Mouse (Mus musculus) E14TG2a.4 (cell line): Measurements from ENCODE around the gene Abtb2.

Experiments used
- H3K27me3 ChIP-seq: 2 replicates; pipeline ENCODE4 v1.6.1; 2014; ENCODE audit warnings: low read length, control low read depth; ENCODE audit not compliant: insufficient read depth
- H3K36me3 ChIP-seq: 2 replicates; pipeline ENCODE4 v1.6.1; 2014; ENCODE audit warnings: low read length, control low read depth; ENCODE audit not compliant: insufficient read depth
- H3K4me1 ChIP-seq: replicated peaks from 2 replicates; pipeline ENCODE4 v1.6.1; 2014; ENCODE audit warnings: low read depth, low read length, control low read depth
- H3K4me3 ChIP-seq: replicated peaks from 2 replicates; pipeline ENCODE4 v1.5.1; 2014; ENCODE audit warnings: mild to moderate bottlenecking, low read length
- H3K9me3 ChIP-seq: 2 replicates; pipeline ENCODE4 v1.6.1; 2014; ENCODE audit warnings: low read length, control low read depth
- CTCF ChIP-seq: conservative IDR thresholded peaks from 2 replicates; pipeline ENCODE4 v1.5.1; 2014; ENCODE audit warnings: low read length
- NANOG ChIP-seq: IDR thresholded peaks from 2 replicates; pipeline ENCODE4 v1.6.1; 2014; ENCODE audit warnings: borderline replicate concordance, low read length, mixed read lengths
- POU5F1 ChIP-seq: IDR thresholded peaks from 2 replicates; pipeline ENCODE4 v1.6.1; 2014; ENCODE audit warnings: low read length, borderline replicate concordance

The Abtb2 gene

GRCm38 (mm10) chr2:103613865-103614264 lies 47.8 kb downstream of the Abtb2 start:
- Histone ChIP-seq H3K36me3 (no peaks in the 10 kb centered on the region), H3K4me1 (peaks cover 9% of the 10 kb centered on the region), H3K4me3 (no peak overlapping the region), H3K9me3 (no peaks in the 10 kb centered on the region), H3K27me3 (no peaks in the 10 kb centered on the region)
- TF ChIP-seq CTCF (no peak), POU5F1 (no peak), NANOG (no peak)

- peaks cover 9% of the 10 kb centered on the region for H3K4me1 ChIP-seq
- no peak overlapping the region for H3K4me3 ChIP-seq
- H3K36me3 ChIP-seq, result no peaks in the 10 kb centered on the region
- H3K27me3 ChIP-seq, result no peaks in the 10 kb centered on the region
- TF ChIP-seq CTCF, result no peak
- TF ChIP-seq POU5F1, result no peak
- no peak for TF ChIP-seq NANOG
- no peaks in the 10 kb centered on the region for H3K9me3 ChIP-seq
Measured at GRCm38 (mm10) chr2:103615028-103615427, 48.9 kb downstream of the Abtb2 start.

- no peak for TF ChIP-seq POU5F1
- no peak for TF ChIP-seq CTCF
- TF ChIP-seq NANOG, result no peak
Measured at GRCm38 (mm10) chr2:103618407-103618806, 52.3 kb downstream of the Abtb2 start.

GRCm38 (mm10) chr2:103622950-103623349 lies 56.8 kb downstream of the Abtb2 start:
- H3K9me3 ChIP-seq, result no peaks in the 10 kb centered on the region
- no peaks in the 10 kb centered on the region; the same call in 1 of the 2 replicates for H3K4me1 ChIP-seq
- no peak overlapping the region for H3K4me3 ChIP-seq
- TF ChIP-seq CTCF (no peak), NANOG (no peak), POU5F1 (no peak)
- no peaks in the 10 kb centered on the region for H3K36me3 ChIP-seq
- H3K27me3 ChIP-seq, result no peaks in the 10 kb centered on the region

More at GRCm38 (mm10) chr2:103618407-103618806, 52.3 kb downstream of the Abtb2 start:
- Histone ChIP-seq H3K9me3 (no peaks in the 10 kb centered on the region), H3K36me3 (no peaks in the 10 kb centered on the region), H3K4me3 (no peak overlapping the region), H3K27me3 (no peaks in the 10 kb centered on the region), H3K4me1 (peaks cover 9% of the 10 kb centered on the region)

- Histone ChIP-seq H3K4me3 (no peak overlapping the region), H3K36me3 (no peaks in the 10 kb centered on the region), H3K27me3 (no peaks in the 10 kb centered on the region), H3K9me3 (no peaks in the 10 kb centered on the region), H3K4me1 (peaks cover 11% of the 10 kb centered on the region)
- no peak for TF ChIP-seq CTCF
- no peak for TF ChIP-seq NANOG
- TF ChIP-seq POU5F1, result no peak
Measured at GRCm38 (mm10) chr2:103625349-103625932, 59.3 kb downstream of the Abtb2 start.

- Histone ChIP-seq H3K9me3 (no peaks in the 10 kb centered on the region), H3K36me3 (no peaks in the 10 kb centered on the region), H3K4me3 (no peak overlapping the region), H3K4me1 (peaks cover 11% of the 10 kb centered on the region), H3K27me3 (no peaks in the 10 kb centered on the region)
- TF ChIP-seq POU5F1, result no peak
- TF ChIP-seq NANOG, result no peak
- no peak for TF ChIP-seq CTCF
Measured at GRCm38 (mm10) chr2:103627101-103627500, 61.0 kb downstream of the Abtb2 start.

- H3K36me3 ChIP-seq, result no peaks in the 10 kb centered on the region
- no peaks in the 10 kb centered on the region for H3K27me3 ChIP-seq
- H3K4me1 ChIP-seq, result peaks cover 11% of the 10 kb centered on the region
- TF ChIP-seq CTCF (no peak), POU5F1 (no peak), NANOG (no peak)
- no peaks in the 10 kb centered on the region for H3K9me3 ChIP-seq
- no peak overlapping the region for H3K4me3 ChIP-seq
Measured at GRCm38 (mm10) chr2:103629956-103630355, 63.8 kb downstream of the Abtb2 start.

GRCm38 (mm10) chr2:103631293-103631717 lies 65.2 kb downstream of the Abtb2 start:
- H3K4me3 ChIP-seq, result no peak overlapping the region
- H3K9me3 ChIP-seq, result no peaks in the 10 kb centered on the region
- no peaks in the 10 kb centered on the region for H3K36me3 ChIP-seq
- H3K4me1 ChIP-seq, result peaks cover 11% of the 10 kb centered on the region
- TF ChIP-seq NANOG (no peak), CTCF (no peak), POU5F1 (no peak)
- no peaks in the 10 kb centered on the region for H3K27me3 ChIP-seq
